Mouse (Mus musculus): ENCODE data around the gene 3110082I17Rik. TPM values are rescaled to one million over a fixed set of nuclear protein-coding genes. Genes with fewer than 3 reads are reported as not detected.
A peak's percentile ranks its signal among the peaks of the same experiment; 100 is the strongest.

The 3110082I17Rik gene
- total RNA-seq, 1 experiment from 2014 or later = 15.0 TPM

- ATAC-seq (ENCODE audit: extremely low read depth, insufficient number of reproducible peaks, low FRiP score, poor library complexity, severe bottlenecking) = no peak
These were observed 72.8 kb downstream of the 3110082I17Rik start for GRCm38 (mm10) chr5:139387329-139388194.

- ATAC-seq (ENCODE audit: extremely low read depth, insufficient number of reproducible peaks, low FRiP score, poor library complexity, severe bottlenecking) = no peak
These were observed 74.3 kb downstream of the 3110082I17Rik start for GRCm38 (mm10) chr5:139386047-139386446.

DNA sequence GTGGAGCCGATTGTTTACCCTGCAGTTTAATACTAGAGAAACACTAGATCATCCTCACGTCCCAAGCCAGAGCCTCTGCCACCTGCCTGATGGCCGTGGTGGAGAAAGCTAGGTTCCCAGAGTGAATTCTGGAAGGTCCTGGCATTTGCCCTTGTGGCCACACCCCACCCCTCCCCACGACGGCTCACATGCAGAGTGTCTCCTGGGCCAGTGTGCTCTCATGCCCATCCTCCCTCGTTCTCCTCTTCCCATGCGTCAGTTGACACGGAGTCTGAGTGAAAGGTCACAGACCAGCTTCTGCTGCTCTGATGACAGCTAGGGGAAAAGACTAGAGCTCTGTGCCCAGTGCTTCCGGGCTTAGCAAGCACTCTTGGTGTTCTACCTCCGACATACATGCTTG, 75.8 kb downstream of the 3110082I17Rik start:
- no peak for ATAC-seq (ENCODE audit: extremely low read depth, insufficient number of reproducible peaks, low FRiP score, poor library complexity, severe bottlenecking)

- no peak for ATAC-seq (ENCODE audit: extremely low read depth, insufficient number of reproducible peaks, low FRiP score, poor library complexity, severe bottlenecking)
These were observed 77.1 kb downstream of the 3110082I17Rik start for GRCm38 (mm10) chr5:139383234-139383633.

DNA sequence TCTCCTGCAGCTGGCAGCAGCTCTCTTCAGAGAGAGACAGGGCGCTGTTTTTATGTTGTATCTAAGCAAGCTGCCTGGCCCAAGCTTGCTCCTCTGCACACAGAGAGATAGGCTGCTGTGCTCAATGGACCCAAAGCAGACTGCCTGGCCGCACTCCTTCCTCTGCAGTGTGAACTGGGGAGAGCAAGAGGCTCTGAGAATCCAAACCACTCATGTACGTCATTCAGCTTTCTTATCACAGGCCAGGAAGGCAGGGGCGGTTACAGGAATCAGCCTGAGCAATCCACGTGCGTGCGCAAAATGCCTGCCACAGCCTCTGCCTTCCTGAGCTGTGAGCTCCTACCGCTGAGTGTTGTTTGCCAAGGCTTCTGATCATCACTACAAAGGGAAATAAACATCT, 77.6 kb downstream of the 3110082I17Rik start:
- peak; percentile 27; the same call in 1 of the 2 replicates for ATAC-seq (ENCODE audit: extremely low read depth, insufficient number of reproducible peaks, low FRiP score, poor library complexity, severe bottlenecking)

DNA sequence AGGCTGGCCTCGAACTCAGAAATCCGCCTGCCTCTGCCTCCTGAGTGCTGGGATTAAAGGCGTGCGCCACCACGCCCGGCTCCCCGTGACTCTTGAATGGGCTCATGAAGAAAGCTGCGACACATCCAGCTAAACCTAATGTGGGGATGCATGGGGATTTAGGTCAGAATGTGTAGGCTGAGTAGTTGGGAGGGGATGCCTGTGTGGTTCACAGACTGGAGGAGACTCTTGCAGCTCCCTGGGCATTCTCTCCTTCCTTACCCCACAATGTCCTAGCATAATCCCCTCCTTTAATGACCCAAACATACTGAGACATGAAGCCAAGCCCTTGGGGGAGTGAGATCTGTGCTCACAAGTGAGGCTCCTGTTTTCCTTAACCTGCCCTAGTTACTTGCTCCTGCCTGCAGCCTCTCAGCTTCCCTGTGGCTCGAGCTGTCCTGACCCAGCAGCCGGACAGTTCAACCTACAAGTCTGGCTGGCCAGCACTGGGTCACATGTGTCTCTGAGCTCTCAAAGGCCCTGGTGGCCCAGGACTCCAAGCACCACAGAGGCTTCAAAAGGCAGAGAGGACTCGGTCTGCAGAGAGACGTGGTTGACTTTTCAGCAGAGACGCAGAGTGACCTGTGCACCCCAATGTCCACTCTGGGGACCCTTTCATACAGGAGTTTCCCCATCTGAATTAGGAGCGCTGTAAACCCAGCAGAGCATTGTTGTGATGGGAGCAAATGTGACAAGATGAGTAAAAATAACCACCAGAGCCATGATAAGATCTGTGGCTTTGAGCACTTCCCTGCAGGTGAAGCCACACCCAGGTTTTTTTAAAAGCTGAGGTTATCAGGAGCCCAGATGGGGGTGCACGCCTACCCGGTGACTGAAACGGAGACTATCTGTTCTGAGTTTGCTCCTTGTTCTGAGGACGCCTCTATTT, 78.5 kb downstream of the 3110082I17Rik start:
- ATAC-seq (ENCODE audit: extremely low read depth, insufficient number of reproducible peaks, low FRiP score, poor library complexity, severe bottlenecking) = peak; percentile 30; the same call in 1 of the 2 replicates

DNA sequence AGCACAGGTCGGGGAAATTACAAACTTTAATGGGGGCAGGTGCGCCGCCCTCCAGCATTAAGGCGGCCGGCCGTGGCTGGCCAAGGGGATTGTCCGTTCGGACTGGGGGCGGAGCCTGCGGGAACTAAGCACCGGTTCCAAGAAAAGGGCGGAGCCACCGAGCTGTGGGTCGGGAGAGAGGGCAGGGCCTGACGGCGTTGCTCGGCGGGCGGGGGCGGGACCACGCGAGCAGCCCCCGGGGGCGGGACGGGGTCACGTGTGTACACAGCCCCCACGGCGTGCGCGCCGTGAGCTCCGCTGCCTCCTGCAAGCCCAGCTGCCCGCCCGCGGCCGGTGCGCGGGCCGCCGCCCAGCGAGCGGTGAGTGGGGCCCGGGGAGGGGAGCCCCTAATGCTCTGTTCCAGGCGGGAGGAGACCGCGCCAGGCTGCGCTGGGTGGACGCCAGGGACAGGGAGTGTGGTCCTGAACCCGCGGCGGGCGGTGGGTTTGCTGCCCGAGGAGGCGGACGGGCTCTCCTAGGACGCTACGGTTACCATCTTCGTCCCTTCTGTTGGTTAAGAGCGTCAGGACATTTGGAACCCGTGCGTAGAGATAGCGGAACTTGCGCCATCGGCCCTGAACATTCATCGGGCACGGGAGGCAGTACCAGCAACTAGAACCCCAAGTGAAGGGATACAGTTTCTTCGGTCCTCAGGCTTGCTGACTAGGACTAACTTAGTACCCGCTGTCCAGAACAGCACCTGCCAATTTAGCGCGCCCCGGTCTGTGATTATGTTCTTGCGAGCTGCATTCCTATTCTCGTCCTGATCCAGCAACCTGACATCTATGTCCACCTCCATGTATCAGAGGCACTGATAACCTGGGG, 79.7 kb downstream of the 3110082I17Rik start:
- peak; percentile 55 for ATAC-seq (ENCODE audit: extremely low read depth, insufficient number of reproducible peaks, low FRiP score, poor library complexity, severe bottlenecking)

- no peak for ATAC-seq (ENCODE audit: extremely low read depth, insufficient number of reproducible peaks, low FRiP score, poor library complexity, severe bottlenecking)
These were observed 80.4 kb downstream of the 3110082I17Rik start for GRCm38 (mm10) chr5:139379771-139380384.

DNA sequence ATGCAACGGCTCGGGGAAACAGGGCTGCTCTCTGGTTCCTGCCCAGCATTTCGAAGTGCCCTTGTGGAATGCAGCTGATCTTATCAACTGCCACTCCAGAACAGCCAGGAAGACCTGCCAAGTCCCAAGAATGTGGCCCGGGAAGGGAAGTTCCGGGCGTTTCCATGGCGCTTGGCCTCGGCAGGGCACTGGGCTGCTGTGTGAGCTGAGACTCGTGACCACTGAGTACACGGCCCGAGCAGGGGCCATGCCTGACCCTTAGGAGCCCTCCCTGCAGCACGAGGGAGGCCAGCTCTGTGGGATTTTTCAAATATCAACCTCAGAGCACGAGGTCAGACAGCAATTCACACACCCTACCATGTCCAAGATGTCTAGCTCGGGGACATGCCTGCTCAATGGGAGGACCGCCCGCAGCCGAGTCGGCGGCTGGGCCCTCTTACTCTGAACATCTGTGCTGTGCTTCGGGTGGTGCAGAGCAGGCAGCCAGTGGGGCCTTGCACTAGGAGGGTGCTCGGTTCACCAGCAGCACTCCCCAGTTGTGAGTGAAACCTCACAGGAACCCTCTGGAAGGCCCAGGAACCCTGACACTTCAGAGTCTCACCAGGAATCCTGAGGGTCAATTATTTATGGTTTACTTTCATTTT, 81.2 kb downstream of the 3110082I17Rik start:
- ATAC-seq (ENCODE audit: extremely low read depth, insufficient number of reproducible peaks, low FRiP score, poor library complexity, severe bottlenecking) = no peak

- no peak for ATAC-seq (ENCODE audit: extremely low read depth, insufficient number of reproducible peaks, low FRiP score, poor library complexity, severe bottlenecking)
These were observed 82.1 kb downstream of the 3110082I17Rik start for GRCm38 (mm10) chr5:139378271-139378556.

DNA sequence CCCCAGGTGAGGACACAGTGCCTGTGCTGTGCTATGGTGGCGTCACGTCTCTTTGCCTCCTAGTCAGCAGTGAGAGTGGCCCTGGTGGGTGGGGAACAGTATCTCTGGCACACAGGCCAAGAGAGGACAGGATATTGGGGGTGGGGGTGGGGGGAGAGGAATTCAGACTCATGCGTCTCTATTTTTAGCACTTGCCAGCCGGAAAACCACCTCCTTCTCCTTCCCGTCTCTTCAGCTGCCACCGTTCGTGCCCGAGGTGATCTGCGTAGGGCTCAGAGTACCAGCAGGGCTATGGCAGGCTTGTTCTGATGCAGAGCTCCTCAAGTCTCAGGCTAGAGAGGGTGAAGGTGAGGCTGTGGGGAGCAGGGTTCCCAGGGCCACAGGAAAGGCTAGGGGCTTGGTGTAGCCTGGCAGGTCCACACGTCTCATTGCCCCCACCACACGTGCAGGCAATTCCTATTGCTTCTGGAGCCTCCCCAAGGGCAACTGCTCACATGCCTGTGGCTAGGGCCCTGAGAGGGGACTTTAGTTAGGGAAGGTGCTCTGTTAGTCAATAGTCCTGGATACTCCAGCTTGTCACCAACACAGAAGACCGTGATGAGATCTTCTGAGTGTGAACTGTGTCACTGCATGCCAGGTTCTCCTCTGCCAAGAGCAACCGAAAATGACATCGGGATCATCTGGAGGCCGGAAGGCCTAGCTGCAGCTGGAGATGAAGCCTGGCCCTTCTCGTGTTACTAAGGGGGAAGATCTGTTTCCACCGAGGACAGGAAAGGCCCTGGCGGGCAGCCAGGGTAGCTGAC, 82.7 kb downstream of the 3110082I17Rik start, which contains the start of gene Gpr146:
Gpr146 (plus strand) TSS at position 230 of the 803 bp plus-strand sequence.
- no peak for ATAC-seq (ENCODE audit: extremely low read depth, insufficient number of reproducible peaks, low FRiP score, poor library complexity, severe bottlenecking)

- ATAC-seq (ENCODE audit: extremely low read depth, insufficient number of reproducible peaks, low FRiP score, poor library complexity, severe bottlenecking) = no peak
These were observed 85.5 kb downstream of the 3110082I17Rik start for GRCm38 (mm10) chr5:139374841-139375240.

DNA sequence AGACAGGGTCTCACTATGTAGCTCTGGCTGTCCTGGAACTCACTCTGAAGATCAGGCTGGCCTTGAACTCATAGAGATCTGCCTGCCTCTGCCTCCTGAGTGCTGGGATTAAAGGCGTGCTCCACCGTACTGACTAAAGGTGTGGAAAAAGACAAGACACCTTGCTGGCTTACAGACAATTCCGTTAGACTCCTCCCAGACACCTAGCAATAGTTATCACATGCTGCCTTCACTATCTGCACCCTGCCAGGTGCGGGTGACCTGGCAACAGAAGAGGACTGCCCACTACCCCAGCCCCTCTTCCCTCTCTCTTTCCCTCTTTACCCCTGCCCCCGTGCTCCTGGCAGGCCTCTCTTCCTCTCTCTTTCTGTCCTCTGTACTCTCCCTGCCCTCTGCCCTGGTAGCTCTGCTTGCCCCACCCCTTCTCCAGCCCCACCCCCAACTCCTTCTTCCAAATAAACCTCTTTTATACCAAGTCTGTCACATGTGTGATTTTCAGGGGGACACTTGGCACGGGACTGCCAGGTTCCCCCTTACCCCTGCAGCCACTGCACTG, 86.4 kb downstream of the 3110082I17Rik start:
- ATAC-seq (ENCODE audit: extremely low read depth, insufficient number of reproducible peaks, low FRiP score, poor library complexity, severe bottlenecking) = no peak

DNA sequence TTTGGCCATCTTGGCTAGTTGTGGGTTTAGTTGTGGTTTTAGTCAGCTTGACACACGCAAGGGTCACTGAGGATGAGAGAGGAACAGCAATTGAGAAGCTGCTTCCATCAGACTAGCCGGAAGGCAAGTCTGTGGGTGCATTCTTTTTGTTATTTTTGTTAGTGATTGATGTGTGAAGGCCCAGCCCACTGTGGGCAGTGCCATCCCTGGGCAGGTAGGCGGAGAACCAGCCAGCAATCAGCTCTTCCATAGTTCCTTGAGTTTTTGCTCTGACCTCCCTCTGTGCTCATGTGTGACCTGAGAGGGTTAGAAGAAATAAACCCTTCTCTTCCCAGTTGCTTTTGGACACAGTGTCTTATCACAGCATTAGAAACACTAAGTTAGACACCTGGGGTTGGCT, 87.2 kb downstream of the 3110082I17Rik start:
- ATAC-seq (ENCODE audit: extremely low read depth, insufficient number of reproducible peaks, low FRiP score, poor library complexity, severe bottlenecking) = no peak

DNA sequence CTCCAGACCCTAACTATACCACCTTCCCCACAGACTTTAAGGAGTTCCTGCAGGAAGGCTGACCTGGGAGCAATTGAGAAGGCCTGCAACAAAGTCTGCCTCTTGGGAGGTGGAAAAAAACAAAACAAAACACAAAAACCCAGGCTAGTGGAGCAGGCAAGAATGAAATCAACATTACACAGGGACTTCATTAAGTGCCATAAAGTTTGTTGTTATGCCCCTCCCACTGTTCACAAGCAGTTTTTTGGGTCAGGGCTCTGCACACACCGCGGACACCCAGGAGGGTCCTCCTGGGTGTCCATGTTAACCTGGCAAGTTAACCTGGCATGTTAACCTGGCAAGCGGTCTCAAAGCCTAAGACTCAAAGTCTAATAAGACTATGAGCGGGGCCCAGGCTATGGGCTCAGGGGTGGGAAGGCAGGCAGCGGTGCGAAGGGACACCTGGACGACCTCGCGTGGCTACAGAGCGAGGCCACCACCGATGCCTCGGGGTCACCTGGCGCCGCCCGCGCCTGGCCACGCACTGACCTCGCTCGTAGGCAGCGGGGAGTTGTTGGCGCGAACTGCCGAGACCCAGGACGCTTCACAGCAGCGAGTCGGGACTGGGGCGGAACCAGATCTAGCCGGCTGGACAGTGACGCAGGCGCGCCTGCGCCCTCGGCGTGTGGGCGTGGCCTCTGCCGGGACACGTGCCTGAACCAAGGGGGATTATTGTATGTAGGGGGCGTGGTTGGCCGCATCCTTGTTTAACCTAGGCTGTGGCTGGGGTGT, 88.5 kb downstream of the 3110082I17Rik start:
- ATAC-seq (ENCODE audit: extremely low read depth, insufficient number of reproducible peaks, low FRiP score, poor library complexity, severe bottlenecking) = peak; percentile 68

- no peak for ATAC-seq (ENCODE audit: extremely low read depth, insufficient number of reproducible peaks, low FRiP score, poor library complexity, severe bottlenecking)
These were observed 89.2 kb downstream of the 3110082I17Rik start for GRCm38 (mm10) chr5:139371118-139371517.

All from neutrophil, adult 5-6 weeks (primary cell).